Mouse (Mus musculus): Measurements from ENCODE around the gene Tars2.

DNA sequence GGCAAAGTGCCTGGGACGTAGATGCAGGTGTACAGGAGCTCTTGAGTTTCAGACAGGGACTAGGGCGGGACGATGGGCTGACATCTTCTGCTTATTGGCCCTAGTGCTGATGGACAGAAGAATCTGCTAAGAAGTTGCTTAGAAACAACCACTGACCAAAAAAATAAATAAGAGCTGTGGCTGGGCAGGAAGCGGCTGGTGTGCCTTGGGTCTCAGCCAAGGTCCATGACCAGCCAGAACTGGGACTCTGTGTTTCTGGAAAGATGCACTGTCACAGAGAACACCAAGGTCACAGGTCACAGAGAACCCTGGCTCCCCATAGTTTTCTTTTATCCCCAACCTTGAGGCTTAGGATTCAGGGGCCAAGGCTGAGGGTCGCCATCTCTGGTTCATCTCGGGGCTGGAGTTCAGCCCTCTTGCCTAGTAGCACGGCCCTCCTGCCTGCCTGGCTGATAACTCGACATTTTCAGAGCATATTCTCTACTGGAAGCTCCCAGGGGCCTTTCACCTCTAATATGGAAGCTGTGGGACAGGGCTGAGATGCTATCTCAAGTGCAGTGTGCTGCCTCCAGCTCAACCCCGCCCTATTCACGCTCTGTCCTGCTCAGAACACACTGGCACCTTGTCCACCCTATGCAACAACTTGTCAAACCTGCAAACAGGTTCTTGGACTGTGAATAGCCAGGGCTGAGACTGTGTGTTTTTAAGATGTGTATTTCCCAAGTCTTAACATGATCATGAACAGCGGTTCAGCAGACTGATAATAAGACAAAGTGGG lies 27.1 kb downstream of the Tars2 start:
- TF ChIP-seq EP300 (IDR thresholded peaks at IDR 0.05; ENCODE audit: insufficient read depth, low read depth, low read length) (0 out of 2 replicates have a peak, but pooled peaks have one; percentile 16), CTCF (IDR thresholded peaks at IDR 0.05) (no peak), POLR2A (IDR thresholded peaks at IDR 0.05; ENCODE audit: insufficient read depth, low read depth, low read length) (no peak)
